Mouse (Mus musculus) myocyte (in vitro differentiated cells): ENCODE results near the gene Tomt.

ENCODE experiments used
- CEBPB ChIP-seq: IDR thresholded peaks from 2 replicates; pipeline ENCODE4 v1.6.1; 2011; ENCODE audit warnings: mild to moderate bottlenecking, moderate library complexity; ENCODE audit not compliant: poor library complexity, insufficient read depth, severe bottlenecking
- E2F4 ChIP-seq: IDR thresholded peaks from one replicate; pipeline ENCODE4 v1.6.1; 2011; ENCODE audit warnings: mild to moderate bottlenecking, control low read depth, moderate library complexity; ENCODE audit not compliant: insufficient read depth
- MYOD1 ChIP-seq, 3 experiments: IDR thresholded peaks; one replicate each; pipeline ENCODE4 v1.6.1; 2011; ENCODE audit warnings: control low read depth in 2 of 3, low read depth in 2 of 3, mild to moderate bottlenecking in 2 of 3, moderate library complexity in 1 of 3; ENCODE audit not compliant: insufficient read length in 2 of 3, control insufficient read depth in 1 of 3
- MYOG ChIP-seq, 3 experiments: IDR thresholded peaks; one replicate each; pipeline ENCODE4 v1.6.1; 2011; ENCODE audit warnings: control low read depth in 2 of 3, low read depth in 2 of 3, mild to moderate bottlenecking in 2 of 3; ENCODE audit not compliant: insufficient read length in 2 of 3, control insufficient read depth in 1 of 3, insufficient read depth in 1 of 3
- POLR2A ChIP-seq: IDR thresholded peaks from one replicate; pipeline ENCODE4 v1.6.1; 2011; ENCODE audit warnings: low read depth, mild to moderate bottlenecking, control low read depth, moderate library complexity; ENCODE audit not compliant: insufficient read length
- TCF12 ChIP-seq: IDR thresholded peaks from one replicate; pipeline ENCODE4 v1.6.1; 2011; ENCODE audit warnings: mild to moderate bottlenecking, control low read depth; ENCODE audit not compliant: poor library complexity, insufficient read depth, severe bottlenecking
- TCF3 ChIP-seq: IDR thresholded peaks from one replicate; pipeline ENCODE4 v1.6.1; 2011; ENCODE audit warnings: low read depth, control low read depth; ENCODE audit not compliant: insufficient read length

GRCm38 (mm10) chr7:101882413-101883154 lies 23.6 kb downstream of the Tomt start:
- TF ChIP-seq POLR2A, result no peak
- TF ChIP-seq TCF3, result no peak
- no peak for TF ChIP-seq MYOG (IDR thresholded peaks at IDR 0.05; ENCODE audit: control insufficient read depth in 1 of 3, insufficient read depth in 1 of 3, insufficient read length in 2 of 3, low read depth in 2 of 3)
- TF ChIP-seq MYOD1 (IDR thresholded peaks at IDR 0.05; ENCODE audit: control insufficient read depth in 1 of 3, insufficient read length in 2 of 3, low read depth in 2 of 3), result no peak
- no peak for TF ChIP-seq CEBPB
- no peak for TF ChIP-seq TCF12
- no peak for TF ChIP-seq E2F4
